Mouse (Mus musculus) heart, embryonic 12.5 days (tissue): ENCODE results near the gene Creb3l4. TPM values are rescaled to one million over a fixed set of nuclear protein-coding genes. Genes with fewer than 3 reads are reported as not detected.

Source experiments
- ATAC-seq: fragments of 200-750 bp; cut with Nextera tagmentation; 2 replicates; pipeline ENCODE4 v1.8.0; 2017; ENCODE audit warnings: moderate TSS enrichment, moderate library complexity; ENCODE audit not compliant: insufficient number of reproducible peaks, low FRiP score
- H3K27ac ChIP-seq: fragments of 300-500 bp; sonication (generic); 2 replicates; pipeline ENCODE4 v1.5.1; 2016; ENCODE audit warnings: mild to moderate bottlenecking, moderate library complexity; ENCODE audit not compliant: poor library complexity, severe bottlenecking
- H3K27me3 ChIP-seq: fragments of 300-500 bp; sonication (generic); replicated peaks from 2 replicates; pipeline ENCODE4 v1.6.1; 2016; ENCODE audit warnings: mild to moderate bottlenecking, moderate library complexity
- H3K36me3 ChIP-seq: fragments of 300-500 bp; sonication (generic); 2 replicates; pipeline ENCODE4 v1.6.1; 2016; ENCODE audit warnings: mild to moderate bottlenecking, moderate library complexity
- H3K4me1 ChIP-seq: fragments of 300-500 bp; sonication (generic); replicated peaks from 2 replicates; pipeline ENCODE4 v1.6.1; 2016; ENCODE audit warnings: mild to moderate bottlenecking
- H3K4me2 ChIP-seq: fragments of 300-500 bp; sonication (generic); 2 replicates; pipeline ENCODE4 v1.6.1; 2016; ENCODE audit warnings: mild to moderate bottlenecking, moderate library complexity
- H3K4me3 ChIP-seq: fragments of 300-500 bp; sonication (generic); 2 replicates; pipeline ENCODE4 v1.5.1; 2016; ENCODE audit warnings: mild to moderate bottlenecking
- H3K9ac ChIP-seq: fragments of 300-500 bp; sonication (generic); 2 replicates; pipeline ENCODE4 v1.6.1; 2016; ENCODE audit warnings: mild to moderate bottlenecking, moderate library complexity
- H3K9me3 ChIP-seq: fragments of 300-500 bp; sonication (generic); replicated peaks from 2 replicates; pipeline ENCODE4 v1.6.1; 2016; ENCODE audit warnings: mild to moderate bottlenecking, moderate library complexity
- WGBS: fragments of 180-500 bp; shearing (Covaris S2); methylation state at CpG from one replicate; pipeline ENCODE4 v1.1.7; 2016; 5-methylcytosine and 5-hydroxymethylcytosine counted together
- polyA plus RNA-seq: library from polyadenylated mRNA; unstranded; fragments of >200 nt; fragmentation: Nextera tagmentation; extraction: Ambion mirVana; gene quantifications from 2 replicates; pipeline ENCODE4 v1.2.1, GENCODE M21; 2016

Creb3l4 gene
- polyA plus RNA-seq, 1 experiment from 2014 or later = 2.3 TPM

- H3K9ac ChIP-seq = no peak overlapping the region
- 72% methylated on average over 10 of the region's 10 CpGs for WGBS
- H3K27me3 ChIP-seq = no peaks in the 10 kb centered on the region
- H3K4me2 ChIP-seq = no peak overlapping the region
- H3K4me1 ChIP-seq = peaks cover 32% of the 10 kb centered on the region
- no peak overlapping the region for H3K27ac ChIP-seq
- H3K9me3 ChIP-seq = no peaks in the 10 kb centered on the region
- H3K4me3 ChIP-seq = no peak overlapping the region
- peaks cover 24% of the 10 kb centered on the region for H3K36me3 ChIP-seq
- ATAC-seq = no peak
Observed at GRCm38 (mm10) chr3:90224331-90224730, 19.0 kb downstream of the Creb3l4 start.

- no peak overlapping the region for H3K4me2 ChIP-seq
- H3K9ac ChIP-seq = no peak overlapping the region
- ATAC-seq = no peak
- peaks cover 24% of the 10 kb centered on the region for H3K36me3 ChIP-seq
- no peak overlapping the region for H3K27ac ChIP-seq
- H3K9me3 ChIP-seq = no peaks in the 10 kb centered on the region
- H3K4me1 ChIP-seq = peaks cover 32% of the 10 kb centered on the region
- no peak overlapping the region for H3K4me3 ChIP-seq
- no peaks in the 10 kb centered on the region for H3K27me3 ChIP-seq
- 27% methylated on average over 3 of the region's 3 CpGs for WGBS
Observed at GRCm38 (mm10) chr3:90222941-90223340, 20.4 kb downstream of the Creb3l4 start.

- Histone ChIP-seq H3K4me2 (no peak overlapping the region), H3K36me3 (peaks cover 24% of the 10 kb centered on the region), H3K9me3 (no peaks in the 10 kb centered on the region), H3K27ac (no peak overlapping the region), H3K4me1 (peaks cover 32% of the 10 kb centered on the region), H3K27me3 (no peaks in the 10 kb centered on the region), H3K9ac (no peak overlapping the region), H3K4me3 (no peak overlapping the region)
- WGBS = 80% methylated on average over 4 of the region's 4 CpGs
- no peak for ATAC-seq
Observed at GRCm38 (mm10) chr3:90222455-90222854, 20.9 kb downstream of the Creb3l4 start.

- Histone ChIP-seq H3K27ac (peak overlapping the region; percentile 88; the same call in 1 of the 2 replicates), H3K4me2 (peak overlapping the region; percentile 89), H3K4me3 (peak overlapping the region; percentile 62), H3K4me1 (peaks cover 32% of the 10 kb centered on the region), H3K36me3 (peaks cover 22% of the 10 kb centered on the region), H3K9me3 (no peaks in the 10 kb centered on the region), H3K9ac (peak overlapping the region; percentile 76), H3K27me3 (no peaks in the 10 kb centered on the region)
- no peak for ATAC-seq
- 17% methylated on average over 5 of the region's 5 CpGs for WGBS
Observed at GRCm38 (mm10) chr3:90221123-90221522, 22.2 kb downstream of the Creb3l4 start.

GRCm38 (mm10) chr3:90220531-90220951 lies 22.8 kb downstream of the Creb3l4 start:
- no peaks in the 10 kb centered on the region for H3K27me3 ChIP-seq
- peaks cover 16% of the 10 kb centered on the region for H3K36me3 ChIP-seq
- ATAC-seq = peak; percentile 85
- peak overlapping the region; percentile 88 for H3K27ac ChIP-seq
- WGBS = 0% methylated on average over 20 of the region's 20 CpGs
- peak overlapping the region; percentile 89 for H3K4me2 ChIP-seq
- H3K9ac ChIP-seq = peak overlapping the region; percentile 76
- peak overlapping the region; percentile 62 for H3K4me3 ChIP-seq
- H3K9me3 ChIP-seq = no peaks in the 10 kb centered on the region
- H3K4me1 ChIP-seq = peaks cover 32% of the 10 kb centered on the region

- H3K4me2 ChIP-seq = peak overlapping the region; percentile 89
- H3K9ac ChIP-seq = peak overlapping the region; percentile 20; the same call in 1 of the 2 replicates
- H3K27ac ChIP-seq = peak overlapping the region; percentile 88
- H3K36me3 ChIP-seq = peaks cover 12% of the 10 kb centered on the region
- H3K27me3 ChIP-seq = no peaks in the 10 kb centered on the region
- no peak for ATAC-seq
- WGBS = 20% methylated on average over 6 of the region's 6 CpGs
- H3K9me3 ChIP-seq = no peaks in the 10 kb centered on the region
- H3K4me1 ChIP-seq = peaks cover 32% of the 10 kb centered on the region
- H3K4me3 ChIP-seq = peak overlapping the region; percentile 62
Observed at GRCm38 (mm10) chr3:90220088-90220487, 23.2 kb downstream of the Creb3l4 start.

- H3K9ac ChIP-seq = no peak overlapping the region
- no peak overlapping the region for H3K4me3 ChIP-seq
- peaks cover 18% of the 10 kb centered on the region for H3K36me3 ChIP-seq
- WGBS = 18% methylated on average over 1 of the region's 1 CpGs
- H3K9me3 ChIP-seq = no peaks in the 10 kb centered on the region
- H3K4me1 ChIP-seq = peaks cover 28% of the 10 kb centered on the region
- no peak overlapping the region for H3K4me2 ChIP-seq
- H3K27me3 ChIP-seq = no peaks in the 10 kb centered on the region
- no peak overlapping the region for H3K27ac ChIP-seq
- no peak for ATAC-seq
Observed at GRCm38 (mm10) chr3:90215825-90216380, 27.4 kb downstream of the Creb3l4 start.

- 14% methylated on average over 12 of the region's 12 CpGs for WGBS
- no peaks in the 10 kb centered on the region for H3K27me3 ChIP-seq
- peak overlapping the region; percentile 88 for H3K4me3 ChIP-seq
- H3K9me3 ChIP-seq = no peaks in the 10 kb centered on the region
- ATAC-seq = no peak
- peaks cover 35% of the 10 kb centered on the region for H3K36me3 ChIP-seq
- peak overlapping the region; percentile 73 for H3K4me2 ChIP-seq
- peaks cover 26% of the 10 kb centered on the region for H3K4me1 ChIP-seq
- H3K9ac ChIP-seq = no peak overlapping the region
- H3K27ac ChIP-seq = 0 out of 2 replicates have a peak overlapping the region, but pooled peaks have one; percentile 86
Observed at GRCm38 (mm10) chr3:90213956-90214684, 29.2 kb downstream of the Creb3l4 start.

GRCm38 (mm10) chr3:90213377-90213866 lies 29.9 kb downstream of the Creb3l4 start, which contains the start of the genes Rps27 and Rab13:
TSS of gene Rps27 (minus strand) at chr3:90213651.
TSS of gene Rab13 (plus strand) at chr3:90213695.
- Histone ChIP-seq H3K4me1 (peaks cover 29% of the 10 kb centered on the region), H3K4me3 (peak within 1 kb of the TSS; percentile 88), H3K36me3 (peaks cover 42% of the 10 kb centered on the region), H3K4me2 (peak within 1 kb of the TSS; percentile 97), H3K9me3 (no peaks in the 10 kb centered on the region), H3K9ac (peak within 1 kb of the TSS; percentile 91), H3K27ac (peak within 1 kb of the TSS; percentile 86), H3K27me3 (no peaks in the 10 kb centered on the region)
- WGBS = under 1% methylated on average over 42 of the region's 42 CpGs
- ATAC-seq = peak; percentile 92

- Histone ChIP-seq H3K36me3 (peaks cover 49% of the 10 kb centered on the region), H3K4me3 (peak overlapping the region; percentile 88), H3K4me1 (peaks cover 29% of the 10 kb centered on the region), H3K27ac (peak overlapping the region; percentile 86), H3K9me3 (no peaks in the 10 kb centered on the region), H3K27me3 (no peaks in the 10 kb centered on the region), H3K9ac (peak overlapping the region; percentile 91), H3K4me2 (peak overlapping the region; percentile 97)
- no peak for ATAC-seq
- WGBS = 12% methylated on average over 5 of the region's 5 CpGs
Observed at GRCm38 (mm10) chr3:90212723-90213122, 30.6 kb downstream of the Creb3l4 start.
